Mouse (Mus musculus): ENCODE results near the gene N4bp3. TPM values are rescaled to one million over a fixed set of nuclear protein-coding genes. Genes with fewer than 3 reads are reported as not detected.
"Not testable (repeated sequence)": the region's sequence is repeated elsewhere in the genome, so short reads cannot be mapped to it uniquely, and the experiment has no call there.

N4bp3 gene
- polyA plus RNA-seq, 1 experiment from 2014 or later = 3.2 TPM

GRCm38 (mm10) chr11:51673291-51673690, 22.6 kb upstream of the N4bp3 start:
- Histone ChIP-seq H3K4me1 (replicated peaks) (no peaks in the 10 kb centered on the region), H3K4me3 (replicated peaks) (no peak overlapping the region), H3K27me3 (no peaks in the 10 kb centered on the region), H3K9ac (no peak overlapping the region), H3K27ac (no peak overlapping the region), H3K36me3 (no peaks in the 10 kb centered on the region), H3K4me2 (no peak overlapping the region), H3K9me3 (replicated peaks) (no peaks in the 10 kb centered on the region)
- no peak for DNase-seq
- 78% methylated on average over 9 of the region's 9 CpGs for WGBS (ENCODE audit: insufficient replicate concordance)
- ATAC-seq (ENCODE audit: low read depth) = no peak

- H3K27me3 ChIP-seq = no peaks in the 10 kb centered on the region
- no peak overlapping the region for H3K4me2 ChIP-seq
- H3K27ac ChIP-seq = no peak overlapping the region
- no peak overlapping the region for H3K4me3 ChIP-seq (replicated peaks)
- 59% methylated on average over 2 of the region's 2 CpGs for WGBS (ENCODE audit: insufficient replicate concordance)
- ATAC-seq (ENCODE audit: low read depth) (no peak), DNase-seq (no peak)
- no peaks in the 10 kb centered on the region for H3K9me3 ChIP-seq (replicated peaks)
- no peak overlapping the region for H3K9ac ChIP-seq
- no peaks in the 10 kb centered on the region for H3K4me1 ChIP-seq (replicated peaks)
- no peaks in the 10 kb centered on the region for H3K36me3 ChIP-seq
Measured at GRCm38 (mm10) chr11:51671376-51671775, 20.7 kb upstream of the N4bp3 start.

DNA sequence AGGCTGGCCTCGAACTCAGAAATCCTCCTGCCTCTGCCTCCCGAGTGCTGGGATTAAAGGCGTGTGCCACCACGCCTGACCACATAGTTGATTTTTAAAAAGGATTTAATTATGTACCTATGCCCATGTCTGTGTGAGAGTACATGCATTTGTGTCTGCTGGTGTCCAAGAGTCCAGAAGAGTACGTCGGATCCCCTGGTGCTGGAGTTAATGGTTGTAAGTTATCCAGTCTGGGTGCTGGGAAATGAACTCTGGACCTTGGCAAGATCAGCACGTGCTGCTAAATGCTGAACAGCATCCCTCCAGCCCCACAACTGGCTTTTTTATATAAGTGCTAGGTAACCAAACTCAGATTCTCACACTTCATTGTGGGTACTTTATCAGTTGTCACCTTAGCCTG, 20.2 kb upstream of the N4bp3 start:
- no peaks in the 10 kb centered on the region for H3K4me1 ChIP-seq (replicated peaks)
- H3K4me3 ChIP-seq (replicated peaks) = no peak overlapping the region
- no peak overlapping the region for H3K9ac ChIP-seq
- H3K9me3 ChIP-seq (replicated peaks) = no peaks in the 10 kb centered on the region
- no peaks in the 10 kb centered on the region for H3K36me3 ChIP-seq
- no peak overlapping the region for H3K4me2 ChIP-seq
- no peaks in the 10 kb centered on the region for H3K27me3 ChIP-seq
- no peak overlapping the region for H3K27ac ChIP-seq
- 79% methylated on average over 7 of the region's 7 CpGs for WGBS (ENCODE audit: insufficient replicate concordance)
- DNase-seq (no peak), ATAC-seq (ENCODE audit: low read depth) (no peak)

DNA sequence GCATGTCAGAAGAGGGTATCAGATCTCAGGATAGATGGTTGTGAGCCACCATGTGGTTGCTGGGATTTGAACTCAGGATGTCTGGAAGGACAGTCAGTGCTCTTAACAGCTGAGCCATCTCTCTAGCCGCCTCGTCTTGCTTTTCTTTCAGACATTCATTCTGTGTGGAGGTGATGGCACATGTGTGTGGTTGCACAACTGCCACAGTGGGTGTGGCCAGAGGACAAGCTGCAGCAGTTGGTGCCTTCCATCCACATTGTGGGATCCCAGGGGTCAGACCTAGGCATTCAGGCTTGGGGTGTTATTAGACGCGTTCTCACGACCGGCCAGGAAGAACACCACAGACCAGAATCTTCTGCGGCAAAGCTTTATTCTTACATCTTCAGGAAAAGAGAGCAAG, 14.1 kb upstream of the N4bp3 start:
- WGBS (ENCODE audit: insufficient replicate concordance) = 85% methylated on average over 7 of the region's 7 CpGs
- DNase-seq = not testable (repeated sequence)

GRCm38 (mm10) chr11:51662632-51663031, 12.0 kb upstream of the N4bp3 start:
- ATAC-seq (ENCODE audit: low read depth) (no peak), DNase-seq (no peak)
- Histone ChIP-seq H3K9me3 (replicated peaks) (no peaks in the 10 kb centered on the region), H3K4me2 (no peak overlapping the region), H3K4me3 (replicated peaks) (no peak overlapping the region), H3K9ac (no peak overlapping the region), H3K36me3 (no peaks in the 10 kb centered on the region), H3K4me1 (replicated peaks) (peaks cover 9% of the 10 kb centered on the region), H3K27me3 (no peaks in the 10 kb centered on the region), H3K27ac (no peak overlapping the region)
- 73% methylated on average over 7 of the region's 7 CpGs for WGBS (ENCODE audit: insufficient replicate concordance)

More for the DNA sequence above, 14.1 kb upstream of the N4bp3 start:
- H3K36me3 ChIP-seq; H3K27ac ChIP-seq; H3K4me2 ChIP-seq; H3K4me1 ChIP-seq (replicated peaks); H3K4me3 ChIP-seq (replicated peaks); ATAC-seq (ENCODE audit: low read depth); H3K9ac ChIP-seq; H3K9me3 ChIP-seq (replicated peaks); H3K27me3 ChIP-seq: not testable (repeated sequence)

DNA sequence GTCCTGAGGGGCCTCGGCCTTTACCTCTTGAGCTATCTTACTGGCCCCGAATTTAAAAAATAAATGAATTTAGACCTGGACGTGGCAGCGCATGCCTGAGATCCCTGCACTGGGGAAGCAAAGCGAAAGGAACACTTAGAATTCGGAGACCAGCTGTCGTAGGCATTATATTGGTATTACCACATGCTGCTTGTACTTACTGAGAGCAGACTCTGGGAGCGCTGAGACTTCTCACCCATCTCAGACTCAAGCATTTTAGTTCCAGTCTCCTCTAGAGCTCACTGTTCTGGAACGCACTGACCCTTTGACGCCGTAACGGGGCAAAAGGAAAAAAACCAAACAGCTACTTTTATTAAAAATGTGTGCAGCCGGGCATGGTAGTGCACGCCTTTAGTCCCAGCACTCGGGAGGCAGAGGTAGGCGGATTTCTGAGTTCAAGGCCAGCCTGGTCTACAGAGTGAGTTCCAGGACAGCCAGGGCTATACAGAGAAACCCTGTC, 11.3 kb upstream of the N4bp3 start:
- Histone ChIP-seq H3K27me3 (no peaks in the 10 kb centered on the region), H3K9me3 (replicated peaks) (no peaks in the 10 kb centered on the region), H3K27ac (no peak overlapping the region), H3K4me2 (no peak overlapping the region), H3K9ac (no peak overlapping the region), H3K4me3 (replicated peaks) (no peak overlapping the region), H3K36me3 (no peaks in the 10 kb centered on the region), H3K4me1 (replicated peaks) (peaks cover 9% of the 10 kb centered on the region)
- DNase-seq = no peak
- ATAC-seq (ENCODE audit: low read depth) = no peak
- WGBS (ENCODE audit: insufficient replicate concordance) = 78% methylated on average over 16 of the region's 16 CpGs

- Histone ChIP-seq H3K9me3 (replicated peaks) (no peaks in the 10 kb centered on the region), H3K27me3 (0 out of 2 replicates have a peak, but pooled peaks cover 3% of the 10 kb centered on the region), H3K4me1 (replicated peaks) (peaks cover 9% of the 10 kb centered on the region), H3K4me2 (no peak overlapping the region), H3K9ac (no peak overlapping the region), H3K36me3 (no peaks in the 10 kb centered on the region), H3K27ac (no peak overlapping the region), H3K4me3 (replicated peaks) (no peak overlapping the region)
- DNase-seq (no peak), ATAC-seq (ENCODE audit: low read depth) (peak; percentile 51; the same call in 1 of the 2 replicates)
- 53% methylated on average over 6 of the region's 6 CpGs for WGBS (ENCODE audit: insufficient replicate concordance)
Measured at GRCm38 (mm10) chr11:51658705-51659104, 8.1 kb upstream of the N4bp3 start.

DNA sequence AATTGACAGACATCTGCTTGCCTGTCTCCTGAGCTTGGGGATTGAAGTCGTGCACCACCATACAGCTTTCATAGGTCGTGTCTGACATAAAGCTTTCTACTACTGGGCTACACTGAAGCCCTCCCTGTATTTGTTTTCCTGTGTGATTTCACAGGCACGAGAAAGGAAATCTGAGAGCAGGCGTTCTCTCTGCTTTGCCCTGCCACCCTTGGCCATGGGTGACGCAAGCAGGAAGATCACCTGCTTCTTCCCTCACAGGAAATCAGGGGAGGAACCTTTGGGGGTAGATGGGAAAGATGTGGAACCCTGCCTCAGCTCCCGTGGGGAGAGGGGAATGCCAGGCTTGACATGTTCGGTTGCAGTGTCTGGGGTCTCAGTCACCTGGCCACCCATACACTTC, 7.6 kb upstream of the N4bp3 start:
- ATAC-seq (ENCODE audit: low read depth) (no peak), DNase-seq (no peak)
- Histone ChIP-seq H3K4me1 (replicated peaks) (peaks cover 9% of the 10 kb centered on the region), H3K9ac (no peak overlapping the region), H3K27ac (no peak overlapping the region), H3K4me2 (no peak overlapping the region), H3K36me3 (no peaks in the 10 kb centered on the region), H3K27me3 (0 out of 2 replicates have a peak, but pooled peaks cover 5% of the 10 kb centered on the region), H3K4me3 (replicated peaks) (no peak overlapping the region), H3K9me3 (replicated peaks) (no peaks in the 10 kb centered on the region)
- WGBS (ENCODE audit: insufficient replicate concordance) = 52% methylated on average over 7 of the region's 7 CpGs

GRCm38 (mm10) chr11:51656798-51657521, 6.3 kb upstream of the N4bp3 start:
- H3K4me1 ChIP-seq (replicated peaks) = peaks cover 9% of the 10 kb centered on the region
- H3K9me3 ChIP-seq (replicated peaks) = no peaks in the 10 kb centered on the region
- ATAC-seq (ENCODE audit: low read depth) = no peak
- H3K9ac ChIP-seq = no peak overlapping the region
- H3K27ac ChIP-seq = no peak overlapping the region
- no peak for DNase-seq
- no peaks in the 10 kb centered on the region for H3K36me3 ChIP-seq
- H3K4me2 ChIP-seq = no peak overlapping the region
- 72% methylated on average over 10 of the region's 10 CpGs for WGBS (ENCODE audit: insufficient replicate concordance)
- no peak overlapping the region for H3K4me3 ChIP-seq (replicated peaks)
- peaks cover 13% of the 10 kb centered on the region for H3K27me3 ChIP-seq

- Histone ChIP-seq H3K36me3 (no peaks in the 10 kb centered on the region), H3K4me1 (replicated peaks) (peaks cover 23% of the 10 kb centered on the region), H3K9me3 (replicated peaks) (no peaks in the 10 kb centered on the region), H3K27ac (no peak overlapping the region), H3K27me3 (peaks cover 34% of the 10 kb centered on the region), H3K4me3 (replicated peaks) (no peak overlapping the region), H3K9ac (no peak overlapping the region), H3K4me2 (no peak overlapping the region)
- ATAC-seq (ENCODE audit: low read depth) (no peak), DNase-seq (no peak)
- whole genome bisulfite sequencing (ENCODE audit: insufficient replicate concordance) = 87% methylated on average over 3 of the region's 3 CpGs
Measured at GRCm38 (mm10) chr11:51654891-51655290, 4.2 kb upstream of the N4bp3 start.

GRCm38 (mm10) chr11:51653736-51654135, 3.1 kb upstream of the N4bp3 start:
- 76% methylated on average over 6 of the region's 6 CpGs for WGBS (ENCODE audit: insufficient replicate concordance)

GRCm38 (mm10) chr11:51652889-51653418, 2.3 kb upstream of the N4bp3 start:
- Histone ChIP-seq H3K9me3 (replicated peaks) (no peaks in the 10 kb centered on the region), H3K4me2 (no peak overlapping the region), H3K4me1 (replicated peaks) (peaks cover 26% of the 10 kb centered on the region), H3K27ac (no peak overlapping the region), H3K36me3 (no peaks in the 10 kb centered on the region), H3K4me3 (replicated peaks) (no peak overlapping the region), H3K27me3 (peaks cover 52% of the 10 kb centered on the region), H3K9ac (no peak overlapping the region)
- no peak for ATAC-seq (ENCODE audit: low read depth)
- 69% methylated on average over 4 of the region's 4 CpGs for WGBS (ENCODE audit: insufficient replicate concordance)
- no peak for DNase-seq

More at GRCm38 (mm10) chr11:51653736-51654135, 3.1 kb upstream of the N4bp3 start:
- no peak overlapping the region for H3K9ac ChIP-seq
- H3K4me2 ChIP-seq = no peak overlapping the region
- ATAC-seq (ENCODE audit: low read depth) = no peak
- no peak overlapping the region for H3K4me3 ChIP-seq (replicated peaks)
- peaks cover 45% of the 10 kb centered on the region for H3K27me3 ChIP-seq
- H3K27ac ChIP-seq = no peak overlapping the region
- no peaks in the 10 kb centered on the region for H3K36me3 ChIP-seq
- H3K4me1 ChIP-seq (replicated peaks) = peaks cover 29% of the 10 kb centered on the region
- H3K9me3 ChIP-seq (replicated peaks) = no peaks in the 10 kb centered on the region
- no peak for DNase-seq
